Mouse (Mus musculus) stomach, embryonic 16.5 days (tissue): ENCODE data around the gene Kif18a. TPM values are rescaled to one million over a fixed set of nuclear protein-coding genes. Genes with fewer than 3 reads are reported as not detected.

ENCODE experiments used
- ATAC-seq: fragments of 200-750 bp; cut with Nextera tagmentation; 2 replicates; pipeline ENCODE4 v1.8.0; 2017; ENCODE audit warnings: moderate number of reproducible peaks, moderate TSS enrichment; ENCODE audit not compliant: insufficient read depth, low FRiP score
- H3K27ac ChIP-seq: fragments of 300-500 bp; sonication (generic); 2 replicates; pipeline ENCODE4 v1.5.1; 2014; ENCODE audit warnings: low read length
- H3K27me3 ChIP-seq: fragments of 300-500 bp; sonication (generic); 2 replicates; pipeline ENCODE4 v1.6.1; 2014; ENCODE audit warnings: low read length, control low read depth, mixed read lengths; ENCODE audit not compliant: control insufficient read depth, insufficient read depth
- H3K36me3 ChIP-seq: fragments of 300-500 bp; sonication (generic); 2 replicates; pipeline ENCODE4 v1.6.1; 2014; ENCODE audit warnings: low read length; ENCODE audit not compliant: control insufficient read depth, insufficient read depth
- H3K4me1 ChIP-seq: fragments of 300-500 bp; sonication (generic); 2 replicates; pipeline ENCODE4 v1.6.1; 2014; ENCODE audit warnings: low read length, control low read depth, mixed read lengths; ENCODE audit not compliant: control insufficient read depth, insufficient read depth
- H3K4me2 ChIP-seq: fragments of 300-500 bp; sonication (generic); 2 replicates; pipeline ENCODE4 v1.6.1; 2014; ENCODE audit warnings: low read depth, low read length, mixed read lengths
- H3K4me3 ChIP-seq: fragments of 300-500 bp; sonication (generic); replicated peaks from 2 replicates; pipeline ENCODE4 v1.5.1; 2014; ENCODE audit warnings: mild to moderate bottlenecking, low read length
- H3K9ac ChIP-seq: fragments of 300-500 bp; sonication (generic); 2 replicates; pipeline ENCODE4 v1.6.1; 2014; ENCODE audit warnings: low read length
- H3K9me3 ChIP-seq: fragments of 300-500 bp; sonication (generic); replicated peaks from 2 replicates; pipeline ENCODE4 v1.6.1; 2016; ENCODE audit warnings: low read length, control low read depth; ENCODE audit not compliant: control insufficient read depth
- WGBS: fragments of 180-500 bp; shearing (Covaris S2); extraction: QIAGEN DNeasy Blood & Tissue Kit; methylation state at CpG from one replicate; pipeline ENCODE4 v1.1.7; 2014; 5-methylcytosine and 5-hydroxymethylcytosine counted together
- polyA plus RNA-seq: library from polyadenylated mRNA; unstranded; fragments of >200 nt; fragmentation: Nextera tagmentation; extraction: Ambion mirVana; gene quantifications from 2 replicates; pipeline ENCODE4 v1.2.1, GENCODE M21; 2015

Gene Kif18a
- polyA plus RNA-seq, 1 experiment from 2014 or later: 16.6 TPM

DNA sequence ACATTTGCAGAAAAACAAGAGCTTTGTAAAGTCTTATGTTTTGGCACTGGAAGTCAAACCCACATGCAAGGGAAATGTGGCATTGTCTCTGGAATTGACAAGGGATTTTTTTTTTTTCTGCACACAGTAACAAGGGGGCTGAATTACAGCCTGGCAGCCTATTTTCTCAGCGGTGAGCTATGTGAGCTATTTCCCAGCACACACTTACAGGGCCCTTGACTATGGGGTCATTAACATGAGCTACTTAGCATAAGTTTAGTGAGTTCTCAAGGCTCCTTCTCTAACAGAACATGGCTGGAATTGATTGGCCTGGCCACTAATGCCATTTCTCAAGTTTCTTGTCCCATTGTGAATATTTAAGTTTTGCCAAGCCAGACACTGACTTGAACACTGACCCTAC, 109.4 kb downstream of the Kif18a start:
- Histone ChIP-seq H3K9me3 (no peaks in the 10 kb centered on the region), H3K36me3 (no peaks in the 10 kb centered on the region), H3K9ac (no peak overlapping the region), H3K27me3 (no peaks in the 10 kb centered on the region), H3K4me3 (no peak overlapping the region), H3K4me2 (no peak overlapping the region), H3K4me1 (no peaks in the 10 kb centered on the region), H3K27ac (no peak overlapping the region)
- ATAC-seq: no peak
- 35% methylated on average over 1 of the region's 1 CpGs for WGBS

Other genes with a start within 250 kb of the Kif18a start
- gene Mettl15, start within 50 bp of the Kif18a start, polyA plus RNA-seq: 12.7 and 13.0 TPM in 2 replicates